In genomic region chr7:50195080-50195611, GRCm38 (mm10) we compare ENCODE assay signal across 17 mouse cellular contexts.
DNase-seq lines count a peak whose midpoint lies in the region; ATAC-seq and TF ChIP-seq lines count a peak whose summit lies in the region.
"Had no signal": no experiment of that assay in that cellular context is flagged by ENCODE, and none has a peak within 500 bp of the region (broad histone marks: within the 10 kb centered on the region; RNA-seq: fewer than 3 reads in every experiment).

No protein-coding gene starts in this region.

- no peaks in the 10 kb centered on the region for H3K36me3 ChIP-seq in lung, embryonic 14.5 days (ENCODE audit: insufficient read depth)
- no peaks in the 10 kb centered on the region for H3K36me3 ChIP-seq in stomach, postnatal 0 days (ENCODE audit: control insufficient read depth, insufficient read depth, low read length)
- H3K36me3 ChIP-seq: embryonic facial prominence, embryonic 13.5 days; forebrain, embryonic 12.5 days; heart, embryonic 12.5 days; hindbrain, embryonic 15.5 days had no signal

- no peak for TF ChIP-seq EP300 in stomach, postnatal 0 days (optimal IDR thresholded peaks at IDR 0.05)

- peak; percentile 44 for DNase-seq in lung, embryonic 14.5 days
- DNase-seq in lung, postnatal 25 days (ENCODE audit: low spot score): no peak
- DNase-seq in ZHBTc4 (ENCODE audit: low read depth, low spot score): peak; percentile 6
- DNase-seq in lung, postnatal 36 days: peak; percentile 1
- DNase-seq in stomach, postnatal 0 days (ENCODE audit: low spot score): peak; percentile 35
- DNase-seq in embryo, embryonic 11 days: no peak
- DNase-seq: adrenal gland, postnatal 10 days; cerebellum, adult 11-12 months; cerebellum, adult 9-10 months; cerebellum, postnatal 25 days; gastrocnemius, postnatal 14 days; heart, adult 2 months had no signal

- no peak overlapping the region for H3K4me2 ChIP-seq in lung, embryonic 14.5 days
- H3K4me2 ChIP-seq in stomach, postnatal 0 days (replicated peaks; ENCODE audit: low read depth): no peak overlapping the region
- H3K4me2 ChIP-seq: embryonic facial prominence, embryonic 13.5 days; forebrain, embryonic 12.5 days; heart, embryonic 12.5 days; hindbrain, embryonic 15.5 days had no signal

- H3K27ac ChIP-seq in lung, embryonic 14.5 days (ENCODE audit: low read depth): no peak overlapping the region
- no peak overlapping the region for H3K27ac ChIP-seq in stomach, postnatal 0 days (replicated peaks)
- H3K27ac ChIP-seq: embryonic facial prominence, embryonic 13.5 days; forebrain, embryonic 12.5 days; heart, adult 2 months; hindbrain, embryonic 15.5 days had no signal

- peak; percentile 90 for ATAC-seq in lung, embryonic 14.5 days (ENCODE audit: insufficient read depth)
- peak; percentile 77 for ATAC-seq in stomach, postnatal 0 days (ENCODE audit: low FRiP score, low TSS enrichment)
- ATAC-seq: forebrain, embryonic 16.5 days had no signal

- H3K4me1 ChIP-seq in lung, embryonic 14.5 days (ENCODE audit: insufficient read depth): no peaks in the 10 kb centered on the region
- no peaks in the 10 kb centered on the region for H3K4me1 ChIP-seq in stomach, postnatal 0 days (replicated peaks; ENCODE audit: control insufficient read depth, insufficient read depth)
- H3K4me1 ChIP-seq: embryonic facial prominence, embryonic 13.5 days; forebrain, embryonic 12.5 days; heart, embryonic 12.5 days; hindbrain, embryonic 15.5 days had no signal

- peaks cover 12% of the 10 kb centered on the region; the same call in 1 of the 2 replicates for H3K27me3 ChIP-seq in lung, embryonic 14.5 days (ENCODE audit: insufficient read depth, low read length)
- no peaks in the 10 kb centered on the region for H3K27me3 ChIP-seq in stomach, postnatal 0 days (ENCODE audit: control insufficient read depth, insufficient read depth, low read length)
- H3K27me3 ChIP-seq: embryonic facial prominence, embryonic 13.5 days; forebrain, embryonic 12.5 days; heart, embryonic 12.5 days; hindbrain, embryonic 15.5 days had no signal

- H3K9ac ChIP-seq in lung, embryonic 14.5 days: no peak overlapping the region
- no peak overlapping the region for H3K9ac ChIP-seq in stomach, postnatal 0 days (ENCODE audit: low read length)
- H3K9ac ChIP-seq: embryonic facial prominence, embryonic 13.5 days; forebrain, embryonic 12.5 days; heart, embryonic 12.5 days; hindbrain, embryonic 15.5 days had no signal

- 44% methylated on average over 3 of the region's 3 CpGs for WGBS in lung, embryonic 14.5 days
- 8% methylated on average over 3 of the region's 3 CpGs for WGBS in stomach, postnatal 0 days

- TF ChIP-seq CTCF in lung, embryonic 14.5 days (IDR thresholded peaks at IDR 0.05; ENCODE audit: low read depth): no peak
- no peak for TF ChIP-seq CTCF in stomach, postnatal 0 days (IDR thresholded peaks at IDR 0.05; ENCODE audit: low read depth)

- no peak overlapping the region for H3K4me3 ChIP-seq in lung, embryonic 14.5 days (ENCODE audit: low read depth, low read length)
- H3K4me3 ChIP-seq in stomach, postnatal 0 days (ENCODE audit: low read depth, low read length): no peak overlapping the region
- H3K4me3 ChIP-seq: embryonic facial prominence, embryonic 13.5 days; forebrain, embryonic 12.5 days; heart, adult 2 months; heart, embryonic 12.5 days; hindbrain, embryonic 15.5 days had no signal

- no peaks in the 10 kb centered on the region for H3K9me3 ChIP-seq in lung, embryonic 14.5 days (ENCODE audit: low read depth, low read length)
- H3K9me3 ChIP-seq in stomach, postnatal 0 days (ENCODE audit: control insufficient read depth, low read length): no peaks in the 10 kb centered on the region
- H3K9me3 ChIP-seq: embryonic facial prominence, embryonic 13.5 days; forebrain, embryonic 12.5 days; heart, embryonic 12.5 days; hindbrain, embryonic 15.5 days had no signal

Comparison
In these comparisons a context has a peak if more than half of its experiments do, and no peak if none do; other contexts are left out.
1. DNase-seq: peak in lung, embryonic 14.5 days (single experiment), ZHBTc4 (single experiment), lung, postnatal 36 days (single experiment) and stomach, postnatal 0 days (single experiment); none in lung, postnatal 25 days (single experiment) and embryo, embryonic 11 days (single experiment).